Mouse (Mus musculus): ENCODE measurements around the gene Kcnj15.

- TF ChIP-seq POLR2A (IDR thresholded peaks at IDR 0.05; ENCODE audit: borderline replicate concordance, insufficient read depth, low read length) (no peak), CTCF (IDR thresholded peaks at IDR 0.05; ENCODE audit: borderline replicate concordance, insufficient read depth, low read depth, low read length) (no peak)
These were observed 22.3 kb upstream of the Kcnj15 start for GRCm38 (mm10) chr16:95234891-95235548.

Measured in cerebellum, adult 2 months (tissue).